Mouse (Mus musculus): ENCODE results near the gene Csnk1g2. TPM values are rescaled to one million over a fixed set of nuclear protein-coding genes. Genes with fewer than 3 reads are reported as not detected.
"Not testable (repeated sequence)": the region's sequence is repeated elsewhere in the genome, so short reads cannot be mapped to it uniquely, and the experiment has no call there.

The Csnk1g2 gene
- total RNA-seq, 2 experiments from 2014 or later: 123 to 131 TPM

DNA sequence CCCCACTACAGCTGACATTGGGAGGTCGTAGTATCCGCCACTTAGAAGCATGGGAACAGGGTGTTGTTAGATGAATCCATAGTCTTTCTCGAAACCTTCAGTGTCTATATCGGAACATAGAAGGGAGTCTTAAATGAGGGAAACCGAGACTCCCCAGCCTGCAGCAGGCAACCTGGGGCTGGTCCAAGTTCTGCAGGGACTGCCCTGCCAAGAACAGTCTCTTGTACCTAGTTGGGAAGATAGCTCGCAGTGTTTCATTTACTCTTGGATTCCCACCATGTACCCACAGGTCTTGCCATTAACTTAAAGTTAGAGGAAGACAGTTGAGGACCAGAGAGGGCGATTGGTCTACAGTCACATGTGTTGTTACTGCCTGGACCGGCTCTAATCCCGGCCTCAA, 2.3 kb upstream of the Csnk1g2 start:
- no peak for DNase-seq
- intact Hi-C loops (cut with DNase I): loop anchor here (5.0 kb wide), 1 partner anchor 37 kb away; the partner anchor contains the start of gene Btbd2

DNA sequence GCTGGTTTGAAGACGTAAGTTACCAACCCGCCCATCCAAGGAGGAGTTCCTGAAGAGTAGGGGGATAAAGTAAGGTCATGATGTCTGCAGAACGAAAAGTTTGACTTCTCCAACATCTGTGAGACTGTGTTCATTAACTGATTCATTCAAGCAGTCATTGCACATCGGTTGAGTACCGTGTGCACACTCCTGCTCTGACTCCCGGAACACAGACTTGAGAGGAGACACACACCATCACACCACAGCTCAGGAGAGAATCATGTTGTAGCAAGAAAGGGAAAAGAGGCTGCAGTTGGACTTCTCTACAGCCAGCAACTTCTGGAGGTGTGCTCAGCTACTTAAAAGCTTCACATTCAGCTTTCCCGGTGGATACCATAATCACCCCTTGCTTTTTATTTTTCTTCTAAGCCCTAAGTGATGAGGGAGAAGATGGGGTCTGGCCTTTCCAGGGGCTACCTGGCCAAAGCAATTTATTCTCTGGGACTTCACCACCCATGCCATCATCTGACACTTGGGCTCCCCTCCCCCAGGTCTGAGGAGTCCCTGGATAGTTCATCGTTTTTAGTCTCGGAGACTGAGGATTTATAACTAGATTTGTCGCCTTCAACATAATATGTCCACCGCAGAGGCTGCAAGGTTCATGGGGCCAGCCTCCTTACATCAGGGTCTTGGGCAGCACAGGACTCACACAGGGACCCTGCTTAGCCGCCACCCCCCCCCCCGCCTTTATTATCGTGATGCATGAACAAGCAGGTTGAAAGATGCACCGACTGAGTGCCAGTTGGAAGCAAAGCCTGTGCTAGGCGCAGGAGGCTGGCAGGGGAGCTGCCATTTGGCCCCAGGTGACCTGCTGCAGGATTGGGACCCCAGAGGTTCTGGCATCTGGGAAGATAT, 1.6 kb upstream of the Csnk1g2 start:
- intact Hi-C loops (cut with DNase I): loop anchor here (5.0 kb wide), 1 partner anchor 36 kb away; the partner anchor contains the start of gene Btbd2

DNA sequence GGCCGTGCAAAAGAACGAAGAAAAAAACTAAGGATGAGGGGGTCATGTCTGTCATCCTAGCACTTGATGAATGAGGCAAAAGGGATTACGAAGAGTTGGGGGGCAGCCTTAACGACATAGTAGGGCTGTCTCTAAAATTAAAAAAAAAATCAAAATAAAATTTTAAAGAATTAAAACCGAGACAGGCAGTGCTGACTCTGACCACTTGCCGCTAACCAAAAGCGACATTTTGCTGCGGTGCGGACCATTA, 1.0 kb upstream of the Csnk1g2 start:
- intact Hi-C loops (cut with DNase I): loop anchor here (5.0 kb wide), 1 partner anchor 36 kb away; the partner anchor contains the start of gene Btbd2
- DNase-seq: no peak

More for the DNA sequence above, 1.6 kb upstream of the Csnk1g2 start:
- no peak for DNase-seq

GRCm38 (mm10) chr10:80621940-80622660, 538 bp upstream of the Csnk1g2 start:
- intact Hi-C loops (cut with DNase I): loop anchor here (5.0 kb wide), 1 partner anchor 35 kb away; the partner anchor contains the start of gene Btbd2
- peak; percentile 99 for DNase-seq

GRCm38 (mm10) chr10:80623457-80624191, 986 bp downstream of the Csnk1g2 start:
- DNase-seq: peak; percentile 66 to 75
- intact Hi-C loops (cut with DNase I): loop anchor here (5.0 kb wide), 1 partner anchor 34 kb away; the partner anchor contains the start of gene Btbd2

- intact Hi-C loops (cut with DNase I): no loop called here
- DNase-seq: no peak
Measured at GRCm38 (mm10) chr10:80625764-80626163, 3.1 kb downstream of the Csnk1g2 start.

DNA sequence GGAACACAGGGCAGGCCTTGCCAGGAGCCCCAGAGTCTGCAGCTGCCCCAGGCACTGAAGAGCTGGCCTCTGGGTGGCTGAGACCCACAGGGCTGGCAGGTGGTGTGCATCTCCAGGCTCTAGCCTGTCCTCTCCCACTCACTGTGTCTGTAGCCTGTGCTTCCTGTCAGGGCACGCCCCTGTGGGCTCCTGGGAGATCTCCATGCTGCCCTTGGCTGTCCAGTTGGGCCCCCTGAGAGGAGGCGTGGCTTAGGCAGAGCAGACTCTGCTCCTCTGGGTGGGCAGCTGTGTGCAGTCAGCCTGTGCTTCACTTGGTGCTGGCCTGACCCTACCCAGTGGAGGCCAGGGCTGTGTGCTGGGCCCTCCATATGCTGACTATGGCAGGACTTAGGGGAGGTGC, 5.0 kb downstream of the Csnk1g2 start:
- intact Hi-C loops (cut with DNase I): no loop called here
- peak; percentile 59 to 71 for DNase-seq

DNA sequence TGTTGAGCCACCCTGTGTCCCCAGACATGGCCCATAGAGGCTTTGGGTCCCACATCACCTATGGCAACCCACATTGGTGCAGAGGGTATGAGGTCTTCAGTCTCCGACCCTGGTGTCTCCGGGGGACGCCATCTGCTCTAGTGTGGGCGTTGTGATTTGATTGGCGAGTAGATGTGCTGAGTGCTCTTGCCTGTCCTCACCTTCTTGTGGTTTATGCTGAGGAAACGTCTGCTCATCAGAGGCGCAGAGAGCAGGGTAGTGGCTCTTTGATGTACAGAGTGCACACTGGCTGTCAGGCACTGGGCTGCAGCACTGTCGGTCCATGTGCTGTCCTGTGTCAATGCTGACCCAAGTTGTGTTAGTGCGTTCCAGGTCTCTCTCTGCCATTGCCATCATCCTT, 6.3 kb downstream of the Csnk1g2 start:
- intact Hi-C loops (cut with DNase I): no loop called here
- no peak for DNase-seq

DNA sequence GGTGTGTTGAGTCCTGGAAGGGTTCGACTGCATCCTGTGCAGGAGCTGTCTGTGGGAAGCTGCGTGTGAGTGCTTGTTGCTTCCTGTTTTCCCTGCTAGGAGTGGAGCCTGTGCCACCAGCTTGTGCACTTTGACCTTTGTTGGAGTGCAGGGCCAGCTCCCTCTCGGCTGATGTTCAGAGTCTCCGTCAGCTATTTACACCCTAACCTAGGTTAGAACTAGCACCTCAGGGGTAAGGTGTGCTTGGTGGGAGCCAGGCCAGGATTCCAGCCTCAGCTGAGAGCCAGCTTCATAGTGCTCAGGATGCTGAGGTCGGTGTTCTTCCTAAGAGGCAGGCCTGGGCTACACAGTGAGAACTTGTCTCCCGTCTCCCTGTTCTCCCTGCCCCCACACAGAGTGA, 12.7 kb downstream of the Csnk1g2 start:
- intact Hi-C loops (cut with DNase I): loop anchor here (2.0 kb wide), 1 partner anchor 15 kb away; no protein-coding TSS in a partner anchor
- DNase-seq: no peak

DNA sequence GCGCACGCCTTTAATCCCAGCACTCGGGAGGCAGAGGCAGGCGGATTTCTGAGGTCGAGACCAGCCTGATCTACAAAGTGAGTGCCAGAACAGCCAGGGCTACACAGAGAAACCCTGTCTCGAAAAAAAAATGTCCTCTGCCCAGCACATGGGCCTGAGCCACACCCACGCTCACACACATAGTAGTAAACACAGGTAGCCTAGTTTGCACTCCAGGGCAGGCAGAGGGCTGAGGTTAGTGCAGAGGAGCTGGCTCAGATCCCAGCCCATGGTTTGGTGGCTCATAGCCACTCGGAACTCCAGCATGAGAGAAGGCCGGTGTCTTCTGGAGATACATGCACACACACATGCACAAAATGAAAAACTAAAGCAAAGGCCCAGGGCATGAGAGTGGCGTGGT, 24.3 kb downstream of the Csnk1g2 start:
- intact Hi-C loops (cut with DNase I): no loop called here
- no peak for DNase-seq

DNA sequence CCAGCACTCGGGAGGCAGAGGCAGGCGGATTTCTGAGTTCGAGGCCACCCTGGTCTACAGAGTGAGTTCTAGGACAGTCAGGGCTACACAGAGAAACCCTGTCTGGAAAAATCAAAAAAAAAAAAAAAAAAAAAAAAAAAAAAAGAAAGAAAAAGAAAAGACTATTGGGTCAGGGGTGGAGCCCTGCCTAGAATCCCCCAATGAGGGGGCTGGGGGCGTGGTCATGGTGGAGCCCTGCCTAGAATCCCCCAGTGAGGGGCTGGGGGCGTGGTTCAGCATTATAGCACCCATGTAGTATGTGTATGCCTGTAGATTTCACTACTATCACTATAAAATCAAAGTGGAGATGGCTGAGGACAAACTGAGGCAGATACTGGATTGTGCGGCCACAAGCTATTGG, 27.3 kb downstream of the Csnk1g2 start:
- intact Hi-C loops (cut with DNase I): loop anchor here (2.0 kb wide), 1 partner anchor 15 kb away; no protein-coding TSS in a partner anchor

GRCm38 (mm10) chr10:80650392-80650791, 27.8 kb downstream of the Csnk1g2 start:
- intact Hi-C loops (cut with DNase I): loop anchor here (2.0 kb wide), 1 partner anchor 16 kb away; no protein-coding TSS in a partner anchor
- DNase-seq: no peak

More for the DNA sequence above, 27.3 kb downstream of the Csnk1g2 start:
- not testable (repeated sequence) for DNase-seq

DNA sequence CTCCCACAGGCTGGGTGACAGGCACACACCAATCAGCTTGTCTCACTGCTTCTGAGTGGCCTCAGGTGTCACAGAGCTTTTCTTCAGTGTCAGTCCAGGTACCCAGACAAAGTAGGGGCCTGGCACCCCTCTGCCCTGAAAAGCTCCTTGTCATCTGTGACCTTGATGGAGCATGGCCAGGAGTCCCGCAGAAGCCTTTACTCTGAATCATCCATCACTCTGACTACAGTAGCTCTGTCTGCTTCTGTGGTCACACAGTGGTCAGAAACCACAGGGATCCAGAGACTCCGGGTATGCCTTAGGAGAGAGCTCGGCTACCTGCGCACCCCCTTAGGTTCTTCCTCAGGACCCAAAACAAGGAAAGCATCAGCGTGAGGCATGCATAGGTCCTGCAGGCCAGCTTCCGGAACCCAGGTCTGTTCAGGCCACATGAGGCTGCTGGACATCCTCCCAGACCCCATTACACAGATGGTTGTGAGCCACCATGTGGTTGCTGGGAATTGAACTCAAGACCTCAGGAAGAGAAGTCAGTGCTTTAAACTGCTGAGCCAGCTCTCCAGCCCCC, 30.6 kb downstream of the Csnk1g2 start:
- intact Hi-C loops (cut with DNase I): no loop called here

GRCm38 (mm10) chr10:80654866-80655265, 32.2 kb downstream of the Csnk1g2 start:
- DNase-seq: no peak
- intact Hi-C loops (cut with DNase I): loop anchor here (5.0 kb wide), 1 partner anchor 33 kb away; the partner anchor contains the start of gene Csnk1g2

More for the DNA sequence above, 30.6 kb downstream of the Csnk1g2 start:
- no peak for DNase-seq

GRCm38 (mm10) chr10:80655406-80656129, 32.9 kb downstream of the Csnk1g2 start:
- no peak for DNase-seq
- intact Hi-C loops (cut with DNase I): loop anchor here (5.0 kb wide), 1 partner anchor 33 kb away; the partner anchor contains the start of gene Csnk1g2

GRCm38 (mm10) chr10:80656130-80656862, 33.7 kb downstream of the Csnk1g2 start:
- intact Hi-C loops (cut with DNase I): loop anchor here (5.0 kb wide), 1 partner anchor 34 kb away; the partner anchor contains the start of gene Csnk1g2
- DNase-seq: peak; percentile 97 to 98

GRCm38 (mm10) chr10:80656863-80657623, 34.4 kb downstream of the Csnk1g2 start, which contains the start of gene Btbd2:
TSS of gene Btbd2 (minus strand) at chr10:80657071.
- intact Hi-C loops (cut with DNase I): loop anchor here (5.0 kb wide), 1 partner anchor 35 kb away; the partner anchor contains the start of gene Csnk1g2
- DNase-seq: no peak
